In genomic region chr10:12587318-12587717, GRCm38 (mm10) we compare ENCODE assay signal across 16 mouse cellular contexts.
"Had no signal": no experiment of that assay in that cellular context is flagged by ENCODE, and none has a peak within 500 bp of the region (broad histone marks: within the 10 kb centered on the region; RNA-seq: fewer than 3 reads in every experiment).

No protein-coding gene starts in this region.

- H3K36me3 ChIP-seq: limb, embryonic 15.5 days; liver, embryonic 12.5 days; neural tube, embryonic 12.5 days had no signal

- H3K4me1 ChIP-seq: limb, embryonic 15.5 days had no signal

- H3K27me3 ChIP-seq: limb, embryonic 15.5 days; liver, embryonic 12.5 days; neural tube, embryonic 12.5 days had no signal

- H3K27ac ChIP-seq: limb, embryonic 15.5 days; liver, embryonic 12.5 days; neural tube, embryonic 12.5 days had no signal

- H3K9me3 ChIP-seq: limb, embryonic 15.5 days; liver, embryonic 12.5 days; neural tube, embryonic 12.5 days had no signal

- H3K4me2 ChIP-seq: limb, embryonic 15.5 days; liver, embryonic 12.5 days; lung, embryonic 14.5 days; neural tube, embryonic 12.5 days had no signal

- H3K9ac ChIP-seq: limb, embryonic 15.5 days; liver, embryonic 12.5 days; lung, embryonic 14.5 days; neural tube, embryonic 12.5 days had no signal

- DNase-seq: kidney, adult 8-10 months; kidney, postnatal 25 days; layer of hippocampus, adult 9-11 months; layer of hippocampus, postnatal 36 days; lung, embryonic 14.5 days; lung, postnatal 10 days; lung, postnatal 4 days; retina, postnatal 1 day; right cerebral cortex, postnatal 4 days; spleen, adult 18-20 months; thymus, adult 18-20 months; thymus, postnatal 14 days had no signal

- ATAC-seq: liver, embryonic 12.5 days had no signal

- H3K4me3 ChIP-seq: limb, embryonic 15.5 days; liver, embryonic 12.5 days; myocyte; neural tube, embryonic 12.5 days had no signal
